Mouse (Mus musculus) liver, postnatal 0 days (tissue): ENCODE data around the gene Hoxa6. TPM values are rescaled to one million over a fixed set of nuclear protein-coding genes. Genes with fewer than 3 reads are reported as not detected.

Experiments
- ATAC-seq: fragments of 200-750 bp; cut with Nextera tagmentation; 2 replicates; pipeline ENCODE4 v1.8.0; 2017; ENCODE audit warnings: mild to moderate bottlenecking, moderate library complexity
- DNase-seq: peaks from one replicate; pipeline ENCODE4 v3.0.0-alpha.2; 2016
- H3K27ac ChIP-seq: fragments of 300-500 bp; sonication (generic); 2 replicates; pipeline ENCODE4 v1.5.1; 2014; ENCODE audit warnings: antibody characterized with exemption, moderate library complexity, mild to moderate bottlenecking, low read depth
- H3K27me3 ChIP-seq: fragments of 300-500 bp; sonication (generic); 2 replicates; pipeline ENCODE4 v1.6.1; 2014; ENCODE audit warnings: low read length, control low read depth, mixed read lengths; ENCODE audit not compliant: insufficient read depth
- H3K36me3 ChIP-seq: fragments of 300-500 bp; sonication (generic); replicated peaks from 2 replicates; pipeline ENCODE4 v1.6.1; 2014; ENCODE audit warnings: mild to moderate bottlenecking, control low read depth, low read length, moderate library complexity, mixed read lengths; ENCODE audit not compliant: insufficient read depth
- H3K4me1 ChIP-seq: fragments of 300-500 bp; sonication (generic); 2 replicates; pipeline ENCODE4 v1.6.1; 2014; ENCODE audit warnings: antibody characterized with exemption, mild to moderate bottlenecking, control low read depth; ENCODE audit not compliant: insufficient read depth
- H3K4me2 ChIP-seq: fragments of 300-500 bp; sonication (generic); 2 replicates; pipeline ENCODE4 v1.6.1; 2014; ENCODE audit warnings: low read depth, mild to moderate bottlenecking, low read length, moderate library complexity, mixed read lengths
- H3K4me3 ChIP-seq: fragments of 300-500 bp; sonication (generic); 2 replicates; pipeline ENCODE4 v1.5.1; 2014; ENCODE audit warnings: low read depth, low read length
- H3K9ac ChIP-seq: fragments of 300-500 bp; sonication (generic); replicated peaks from 2 replicates; pipeline ENCODE4 v1.6.1; 2014; ENCODE audit warnings: mild to moderate bottlenecking, moderate library complexity
- H3K9me3 ChIP-seq: fragments of 300-500 bp; sonication (generic); 2 replicates; pipeline ENCODE4 v1.6.1; 2016; ENCODE audit warnings: mild to moderate bottlenecking, control low read depth, low read length, mixed read lengths
- CTCF ChIP-seq: sonication (generic); IDR thresholded peaks from 2 replicates; pipeline ENCODE4 v1.5.1; 2016; ENCODE audit warnings: antibody characterized with exemption, low read depth
- EP300 ChIP-seq: IDR thresholded peaks from 2 replicates; pipeline ENCODE4 v1.6.1; 2016; ENCODE audit warnings: antibody characterized with exemption, low read depth, mild to moderate bottlenecking
- WGBS: fragments of 180-500 bp; shearing (Covaris S2); extraction: QIAGEN DNeasy Blood & Tissue Kit; methylation state at CpG from one replicate; pipeline ENCODE4 v1.1.7; 2014; ENCODE audit not compliant: insufficient replicate concordance; 5-methylcytosine and 5-hydroxymethylcytosine counted together
- polyA plus RNA-seq: library from polyadenylated mRNA; unstranded; fragments of >200 nt; fragmentation: Nextera tagmentation; extraction: Ambion mirVana; gene quantifications from 2 replicates; pipeline ENCODE4 v1.2.1, GENCODE M21; 2015

Hoxa6 gene
- polyA plus RNA-seq, 1 experiment from 2014 or later = not detected

- TF ChIP-seq EP300 (no peak), CTCF (no peak)
- ATAC-seq (no peak), DNase-seq (no peak)
- Histone ChIP-seq H3K36me3 (no peaks in the 10 kb centered on the region), H3K4me3 (no peak overlapping the region), H3K27me3 (peaks cover 53% of the 10 kb centered on the region), H3K9ac (no peak overlapping the region), H3K4me2 (no peak overlapping the region), H3K9me3 (no peaks in the 10 kb centered on the region), H3K4me1 (peaks cover 8% of the 10 kb centered on the region; the same call in 1 of the 2 replicates), H3K27ac (no peak overlapping the region)
- 48% methylated on average over 2 of the region's 2 CpGs for WGBS
These were observed 26.5 kb downstream of the Hoxa6 start for GRCm38 (mm10) chr6:52182030-52182429.

DNA sequence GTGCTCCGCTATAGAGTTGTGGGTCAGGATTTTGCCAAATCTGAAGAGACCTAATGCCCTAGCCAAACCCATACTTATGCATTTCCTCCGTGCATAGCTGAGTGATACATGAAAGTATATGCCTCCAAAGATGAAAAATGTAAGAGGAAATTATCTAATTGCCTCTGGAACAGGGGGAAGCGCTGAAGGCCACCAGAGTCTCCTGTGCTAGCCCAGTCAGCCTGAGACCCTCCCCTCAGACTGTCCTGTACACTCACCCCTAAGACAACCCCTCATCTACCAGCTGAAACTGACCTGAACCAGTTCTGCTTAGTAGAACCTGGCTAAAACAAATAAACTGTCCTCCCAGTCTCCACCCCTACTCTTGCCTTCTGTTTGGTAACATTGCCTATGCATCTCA lies 27.8 kb downstream of the Hoxa6 start:
- TF ChIP-seq CTCF (no peak), EP300 (no peak)
- no peak overlapping the region for H3K4me2 ChIP-seq
- ATAC-seq = no peak
- H3K27ac ChIP-seq = no peak overlapping the region
- H3K4me3 ChIP-seq = no peak overlapping the region
- no peak overlapping the region for H3K9ac ChIP-seq
- peaks cover 53% of the 10 kb centered on the region for H3K27me3 ChIP-seq
- DNase-seq = no peak
- no peaks in the 10 kb centered on the region for H3K36me3 ChIP-seq
- H3K9me3 ChIP-seq = no peaks in the 10 kb centered on the region
- H3K4me1 ChIP-seq = peaks cover 8% of the 10 kb centered on the region; the same call in 1 of the 2 replicates
- 71% methylated on average over 3 of the region's 3 CpGs for WGBS

DNA sequence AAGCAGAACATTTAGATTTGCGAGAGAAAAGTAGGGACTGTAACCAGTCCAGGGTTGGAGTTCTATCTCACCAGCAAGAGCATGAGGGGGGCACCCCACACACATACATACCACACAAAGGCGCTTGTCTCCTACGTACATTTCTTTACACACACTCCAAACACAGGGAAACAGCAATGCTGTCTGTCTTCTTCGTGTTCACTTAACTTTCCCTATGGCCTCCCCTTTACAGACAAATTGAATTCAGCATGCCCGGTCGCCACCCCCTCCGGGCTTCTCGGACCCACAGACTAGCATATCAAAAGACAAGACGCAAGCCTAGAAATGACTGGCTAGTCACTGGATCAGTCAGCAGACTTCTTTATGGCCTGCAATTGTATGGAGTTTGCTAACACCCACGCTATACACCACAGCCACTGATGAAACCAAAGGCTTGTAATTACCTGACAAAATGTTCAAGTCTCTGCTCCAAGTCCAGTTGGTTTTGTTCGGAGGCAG lies 28.3 kb downstream of the Hoxa6 start:
- DNase-seq = no peak
- peaks cover 8% of the 10 kb centered on the region; the same call in 1 of the 2 replicates for H3K4me1 ChIP-seq
- ATAC-seq = no peak
- no peaks in the 10 kb centered on the region for H3K36me3 ChIP-seq
- H3K4me3 ChIP-seq = no peak overlapping the region
- no peak overlapping the region; the same call in 1 of the 2 replicates for H3K4me2 ChIP-seq
- 57% methylated on average over 11 of the region's 11 CpGs for whole genome bisulfite sequencing
- peaks cover 54% of the 10 kb centered on the region for H3K27me3 ChIP-seq
- TF ChIP-seq EP300 (no peak), CTCF (no peak)
- H3K27ac ChIP-seq = no peak overlapping the region
- no peaks in the 10 kb centered on the region for H3K9me3 ChIP-seq
- no peak overlapping the region for H3K9ac ChIP-seq

DNA sequence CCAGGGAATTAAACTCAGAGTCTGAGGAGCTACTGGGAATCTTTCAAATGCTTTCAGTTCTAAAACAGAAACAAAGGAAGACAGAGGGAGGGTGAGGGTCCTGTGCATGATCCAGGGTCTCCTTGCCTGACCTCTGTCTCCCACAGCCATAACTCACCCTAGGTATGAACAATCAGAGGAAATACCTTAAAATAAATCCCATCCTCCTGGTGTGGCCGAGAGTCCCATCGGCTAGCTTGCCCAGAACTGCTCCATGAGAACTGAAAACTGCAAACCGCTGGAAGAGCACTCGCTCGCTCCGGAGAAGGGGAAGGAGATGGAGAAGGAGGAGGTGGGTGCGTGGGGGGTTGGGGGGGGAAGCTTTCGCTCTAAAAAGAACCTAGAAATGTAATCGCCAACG lies 28.8 kb downstream of the Hoxa6 start:
- whole genome bisulfite sequencing = 44% methylated on average over 10 of the region's 10 CpGs
- Histone ChIP-seq H3K9ac (0 out of 2 replicates have a peak overlapping the region, but pooled peaks have one; percentile 30), H3K4me2 (peak overlapping the region; percentile 35), H3K27ac (no peak overlapping the region), H3K4me3 (no peak overlapping the region), H3K36me3 (no peaks in the 10 kb centered on the region), H3K9me3 (no peaks in the 10 kb centered on the region), H3K4me1 (peaks cover 8% of the 10 kb centered on the region; the same call in 1 of the 2 replicates), H3K27me3 (peaks cover 57% of the 10 kb centered on the region)
- TF ChIP-seq EP300 = no peak
- TF ChIP-seq CTCF = no peak
- ATAC-seq (no peak), DNase-seq (no peak)

DNA sequence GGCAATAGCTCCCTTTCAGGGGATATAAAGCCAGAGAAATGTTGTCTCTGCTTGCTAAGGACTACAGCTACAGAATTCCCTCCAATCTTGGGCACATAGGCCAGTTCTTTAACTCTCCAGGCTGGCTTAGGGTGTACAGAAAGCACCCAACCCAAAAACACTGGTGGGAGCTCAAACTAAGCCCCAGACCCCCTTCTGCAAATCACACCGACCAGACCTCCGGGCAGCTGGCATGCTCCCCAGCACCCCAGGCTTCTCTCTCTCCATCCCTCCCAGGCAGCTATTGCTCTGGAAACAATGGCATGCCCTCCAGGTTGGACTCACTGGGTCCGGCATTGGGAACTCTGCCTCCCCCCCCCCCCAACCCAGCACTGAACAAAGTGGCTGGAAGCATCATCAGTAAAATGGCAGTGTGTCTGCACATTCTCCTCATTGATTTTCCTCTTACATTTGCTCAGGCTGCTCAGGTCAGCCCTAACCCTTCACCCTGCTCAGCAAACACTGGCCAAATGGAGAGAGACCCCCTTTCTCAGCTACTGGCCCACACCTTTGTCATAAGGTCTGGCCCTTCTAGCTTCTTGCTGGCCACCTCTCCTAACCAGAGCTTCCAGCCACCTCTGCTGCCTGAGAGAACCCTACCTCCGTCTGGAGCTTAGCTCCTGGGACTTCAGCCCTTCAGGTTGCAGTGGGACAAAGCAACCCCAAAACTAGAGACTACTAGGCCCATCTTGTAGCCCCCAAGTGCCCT lies 29.4 kb downstream of the Hoxa6 start:
- Histone ChIP-seq H3K9ac (no peak overlapping the region), H3K27me3 (peaks cover 58% of the 10 kb centered on the region), H3K36me3 (no peaks in the 10 kb centered on the region), H3K4me1 (peaks cover 8% of the 10 kb centered on the region; the same call in 1 of the 2 replicates), H3K27ac (no peak overlapping the region), H3K4me2 (peak overlapping the region; percentile 35; the same call in 1 of the 2 replicates), H3K4me3 (no peak overlapping the region), H3K9me3 (no peaks in the 10 kb centered on the region)
- ATAC-seq = no peak
- no peak for TF ChIP-seq CTCF
- no peak for TF ChIP-seq EP300
- no peak for DNase-seq
- 42% methylated on average over 4 of the region's 4 CpGs for WGBS

GRCm38 (mm10) chr6:52177806-52178205 lies 30.7 kb downstream of the Hoxa6 start:
- H3K4me1 ChIP-seq = peaks cover 4% of the 10 kb centered on the region; the same call in 1 of the 2 replicates
- DNase-seq = no peak
- H3K27ac ChIP-seq = no peak overlapping the region
- 30% methylated on average over 9 of the region's 9 CpGs for WGBS
- peaks cover 67% of the 10 kb centered on the region for H3K27me3 ChIP-seq
- H3K4me2 ChIP-seq = peak overlapping the region; percentile 51
- H3K36me3 ChIP-seq = no peaks in the 10 kb centered on the region
- no peak for TF ChIP-seq CTCF
- no peak for TF ChIP-seq EP300
- ATAC-seq = no peak
- no peak overlapping the region for H3K4me3 ChIP-seq
- no peak overlapping the region for H3K9ac ChIP-seq
- H3K9me3 ChIP-seq = no peaks in the 10 kb centered on the region
